Mouse (Mus musculus) thymus, postnatal 4 days (tissue): Measurements from ENCODE around the gene Csnk2b.

Experiments
- DNase-seq: peaks from one replicate; pipeline ENCODE4 v3.0.0; 2021

Csnk2b gene

DNA sequence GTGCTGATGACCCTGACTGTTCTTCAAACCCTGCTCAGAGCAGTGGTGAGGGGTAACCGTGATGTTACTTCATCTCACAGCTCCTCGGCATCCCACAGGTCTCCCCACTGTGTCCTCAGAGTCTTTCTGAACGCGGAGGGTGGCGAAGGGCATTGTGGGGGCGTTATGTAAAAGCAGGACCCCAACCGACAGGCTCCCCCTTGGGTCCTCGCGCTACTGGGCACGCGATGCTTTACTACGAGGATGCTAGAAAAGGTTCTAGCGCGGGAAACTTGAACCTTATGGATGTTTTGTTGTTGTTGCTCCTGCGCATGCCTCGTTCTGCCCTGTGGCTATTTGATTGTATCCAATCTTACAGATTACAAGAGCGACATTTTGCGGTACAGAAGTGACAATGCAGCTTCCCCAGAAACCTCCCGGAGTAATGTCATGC, at the start of gene Csnk2b:
Gene Csnk2b, minus strand, starts transcription at position 183 of the 433 bp plus-strand sequence.
- peak; percentile 67 for DNase-seq

DNA sequence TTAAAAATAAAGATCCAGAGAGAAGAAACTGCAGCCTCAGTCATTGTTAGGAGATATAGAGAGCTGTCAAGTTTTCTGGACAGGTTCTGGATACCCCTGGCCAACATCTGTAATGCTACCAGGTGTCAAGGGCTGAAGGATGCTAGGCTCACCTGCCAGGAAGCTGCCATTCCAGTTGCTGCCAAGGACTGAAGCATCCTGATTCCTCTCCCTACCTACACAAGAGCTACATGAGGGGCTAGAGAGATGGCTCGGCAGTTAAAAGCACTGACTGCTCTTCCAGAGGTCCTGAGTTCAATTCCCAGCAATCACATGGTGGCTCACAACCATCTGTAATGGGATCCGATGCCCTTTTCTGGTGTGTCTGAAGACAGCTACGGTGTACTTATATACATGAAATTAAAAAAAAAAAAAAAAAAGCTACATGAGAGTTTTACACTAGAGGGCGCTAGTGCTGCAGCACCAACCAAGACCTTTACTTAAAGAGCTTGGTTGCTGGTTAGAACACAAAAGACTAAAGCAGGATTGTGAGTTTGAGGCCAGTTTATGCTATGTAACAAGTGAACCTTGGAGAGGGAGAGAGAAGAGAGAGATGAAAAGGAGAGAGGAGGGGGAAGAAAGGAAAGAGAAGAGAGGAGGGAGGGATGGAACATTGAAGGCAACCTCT, 46.8 kb upstream of the Csnk2b start:
- DNase-seq: no peak

DNA sequence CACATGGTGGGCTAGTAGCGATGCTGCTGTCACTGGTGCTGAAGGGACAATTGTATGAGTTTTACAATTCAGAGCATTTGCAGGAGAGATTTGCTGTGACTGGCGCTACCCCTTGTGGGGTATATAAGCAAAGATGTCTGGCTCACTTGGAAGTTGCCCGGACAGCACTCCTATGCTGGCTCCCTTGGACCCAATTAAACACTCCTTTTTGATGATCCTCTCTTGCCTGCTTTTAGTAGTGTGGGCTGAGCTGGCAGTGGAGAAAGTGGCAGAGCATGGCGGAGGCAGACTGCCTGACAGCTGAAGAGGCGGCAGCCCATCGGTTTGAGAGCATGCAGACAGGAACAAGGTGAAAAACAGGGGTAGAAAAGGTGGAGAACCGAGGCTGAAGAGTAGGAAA, 45.9 kb upstream of the Csnk2b start:
- DNase-seq: no peak

DNA sequence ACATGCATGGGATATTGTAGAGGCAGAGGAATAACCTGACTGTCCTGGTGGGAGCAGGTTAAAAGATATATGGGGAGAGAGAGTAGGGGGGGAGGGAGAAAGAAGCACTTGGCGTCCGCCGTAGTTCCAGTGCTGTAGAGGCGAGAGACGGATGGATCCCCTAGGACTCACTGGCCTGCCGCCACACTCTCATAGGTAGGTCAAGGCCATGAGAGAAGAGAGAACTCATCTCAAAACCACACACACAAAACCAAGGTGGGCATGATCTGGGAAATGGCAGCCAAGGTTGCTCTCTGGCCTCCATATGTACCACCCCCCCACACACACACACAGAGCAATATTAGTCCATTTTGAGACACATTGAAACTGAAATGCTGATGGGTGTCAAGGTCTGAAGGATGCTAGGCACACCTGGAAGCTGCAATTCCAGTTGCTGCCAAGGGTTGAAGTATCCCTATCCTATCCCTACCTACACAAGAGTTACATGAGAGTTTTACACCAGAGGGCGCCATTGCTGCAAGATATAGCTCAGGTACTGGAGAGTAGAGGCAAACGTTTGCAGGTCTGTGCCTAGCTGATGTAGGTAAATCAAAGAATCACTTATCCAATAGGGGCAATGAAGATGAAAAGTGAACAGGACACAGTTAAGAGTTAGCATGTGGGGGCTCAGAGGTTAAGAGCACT, 44.6 kb upstream of the Csnk2b start:
- DNase-seq: peak; percentile 80

DNA sequence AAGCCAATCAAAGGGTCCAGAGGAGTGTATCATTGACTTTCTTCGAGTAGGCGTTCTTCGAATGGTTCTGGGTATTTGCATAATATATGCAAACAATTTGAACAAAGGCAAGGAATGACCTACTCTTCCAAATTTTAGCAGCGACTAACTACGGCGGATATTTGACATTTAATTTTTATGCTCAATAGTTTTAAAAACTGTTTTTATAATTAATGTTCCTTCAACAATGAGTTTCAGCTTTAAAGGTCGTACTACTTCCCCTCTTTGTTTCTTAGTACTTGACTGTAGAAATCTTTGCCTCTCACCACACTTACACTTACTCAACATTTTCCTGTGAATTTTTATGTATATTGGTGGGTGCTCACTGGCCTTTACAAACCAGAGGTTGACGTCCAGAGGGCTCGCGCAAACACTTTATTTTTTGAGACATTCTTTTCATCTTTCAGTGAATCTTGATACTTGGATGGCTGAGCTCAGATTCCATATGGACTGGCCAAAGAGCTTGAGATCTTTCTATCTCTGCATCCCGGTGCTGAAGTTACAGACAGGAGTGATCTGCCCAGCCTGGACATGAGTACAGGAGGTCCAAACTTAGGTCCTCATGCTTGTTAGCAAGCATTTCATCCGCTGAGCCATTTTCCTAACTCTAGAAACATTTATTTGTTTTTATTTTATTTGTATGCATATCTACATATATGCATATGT, 43.8 kb upstream of the Csnk2b start:
- DNase-seq: no peak

DNA sequence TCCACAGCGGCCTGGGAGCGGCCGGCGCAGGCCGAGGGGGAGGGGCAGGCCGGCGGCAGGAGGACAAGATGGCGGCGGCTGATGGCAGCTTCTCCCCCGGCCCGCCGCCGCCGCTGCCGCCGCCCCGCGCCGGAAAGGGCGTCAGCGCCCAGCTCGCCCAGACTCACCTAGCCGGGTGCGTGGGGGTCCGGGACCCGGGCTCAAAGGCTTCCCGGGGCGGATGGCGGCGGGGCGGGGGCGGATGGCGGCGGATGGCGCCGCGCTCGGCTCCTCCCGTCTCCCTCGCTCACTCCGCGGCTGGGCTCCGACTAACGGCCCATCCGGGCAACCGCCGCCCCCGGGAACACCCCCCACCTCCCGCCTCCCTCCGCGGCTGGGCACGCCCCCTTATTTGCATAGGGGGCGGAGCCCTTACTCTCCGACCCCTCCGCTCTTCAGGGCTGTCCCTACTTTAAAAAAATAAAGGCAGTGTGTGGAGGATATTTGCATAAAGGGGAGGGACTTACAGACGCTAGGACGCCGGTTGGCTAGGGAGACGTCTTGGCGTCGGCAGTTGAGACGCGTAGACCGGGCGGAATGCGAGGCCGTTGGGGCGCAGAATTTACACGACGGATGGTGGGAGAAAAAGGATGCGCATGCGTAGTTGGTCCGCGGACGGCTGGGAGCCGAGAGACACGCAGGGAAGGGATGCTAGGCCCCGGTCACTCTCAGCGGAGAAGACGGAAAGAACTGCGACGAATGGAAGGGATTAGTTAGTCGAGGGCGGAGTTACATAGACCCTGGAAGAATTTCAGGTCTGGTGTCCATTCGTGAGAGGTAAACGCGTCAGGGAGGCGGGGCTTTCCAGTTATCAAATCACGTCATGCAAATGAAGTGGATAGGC, 43.0 kb upstream of the Csnk2b start, which contains the start of gene Prrc2a:
Gene Prrc2a, minus strand, starts transcription at position 330 of the 883 bp plus-strand sequence.
- peak; percentile 97 for DNase-seq

DNA sequence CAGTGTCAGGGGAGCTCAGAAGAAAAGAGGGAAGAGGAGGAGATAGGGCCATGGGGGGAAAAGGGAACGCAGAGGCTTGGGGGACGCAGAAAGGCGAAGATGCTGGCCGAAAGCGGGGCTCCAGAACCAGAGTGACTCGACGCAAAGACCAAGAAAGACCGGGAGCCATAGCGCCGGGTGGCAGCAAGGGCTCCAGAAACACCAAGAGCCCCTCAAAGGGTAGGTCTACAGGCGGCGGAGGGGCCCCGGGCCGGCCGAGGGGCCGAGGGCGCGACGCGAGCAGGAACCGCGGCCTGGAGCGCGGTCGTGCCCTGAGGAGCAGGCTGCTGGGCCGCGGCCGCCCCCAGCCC, 42.3 kb upstream of the Csnk2b start:
- no peak for DNase-seq

DNA sequence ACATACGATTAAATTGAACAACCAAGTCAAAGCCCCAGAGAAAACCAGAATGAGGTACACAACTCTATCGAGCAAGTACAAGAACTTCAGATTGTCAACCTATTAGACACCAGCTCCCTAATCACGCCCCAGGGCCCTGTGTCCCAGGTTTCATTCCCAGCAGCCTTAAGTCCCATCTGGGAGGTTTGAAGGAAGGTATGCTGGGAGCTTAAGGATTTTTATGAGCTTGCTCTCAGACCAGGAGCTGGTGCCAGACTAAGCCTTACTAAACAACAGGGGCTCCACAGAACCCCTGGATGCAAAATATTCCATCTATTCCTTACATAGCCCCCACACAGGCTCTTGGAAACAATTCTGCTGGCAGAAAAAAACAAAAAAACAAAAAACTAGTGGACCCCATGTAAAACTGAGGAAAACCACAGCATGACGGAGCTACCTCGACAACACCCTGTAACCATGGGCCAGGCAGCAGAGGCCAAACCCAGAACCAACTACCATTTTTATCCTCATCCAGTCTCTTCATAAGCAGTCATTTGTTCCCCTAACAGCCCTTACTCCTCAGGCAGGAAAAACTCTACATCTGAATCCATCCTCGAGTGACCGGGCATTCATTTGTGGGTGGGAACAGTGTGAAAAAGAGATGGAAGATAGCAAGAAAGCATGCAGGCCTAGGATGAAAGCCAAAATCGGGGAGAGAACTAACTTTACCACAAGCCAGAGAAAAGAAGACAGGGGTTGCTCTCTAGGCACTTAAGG, 41.7 kb upstream of the Csnk2b start:
- DNase-seq: no peak

DNA sequence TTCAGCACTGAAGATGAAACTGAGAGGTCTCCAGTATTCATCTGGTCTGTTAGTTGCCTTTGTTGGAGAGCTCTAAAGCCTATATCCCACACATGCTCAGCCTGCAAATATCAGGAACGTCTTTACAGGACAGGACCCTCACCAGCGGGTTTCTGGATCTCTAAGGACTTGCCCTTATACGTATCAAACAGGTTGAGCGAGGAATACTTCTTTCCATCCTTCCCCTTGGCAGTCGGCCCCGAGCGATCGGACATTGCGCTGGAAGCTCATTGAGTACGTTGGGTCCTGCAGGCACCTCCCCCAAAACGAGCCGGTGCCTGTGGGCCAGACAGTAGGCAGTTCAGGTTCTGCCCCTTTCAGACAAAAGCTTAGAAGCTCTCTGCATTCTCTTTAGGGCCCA, 40.9 kb upstream of the Csnk2b start:
- DNase-seq: no peak

DNA sequence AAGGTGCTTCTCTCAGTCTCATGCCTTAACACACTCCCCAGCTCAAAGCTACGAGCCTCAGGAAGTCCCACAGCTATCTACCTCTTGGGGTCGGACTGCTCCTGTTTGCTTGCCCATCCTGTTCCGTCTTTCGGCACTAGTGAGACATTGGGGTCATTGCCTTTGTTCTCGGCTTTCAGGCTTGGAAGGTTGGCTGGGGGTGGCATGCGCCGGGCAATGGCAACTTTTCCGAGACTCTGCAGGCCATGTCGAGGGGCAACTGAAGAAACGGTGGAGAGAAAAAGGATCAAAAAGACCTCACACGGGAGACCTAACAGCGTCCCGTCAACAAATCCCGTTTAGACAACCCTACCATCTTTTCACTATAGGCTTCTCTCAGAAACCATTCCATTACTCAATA, 40.3 kb upstream of the Csnk2b start:
- no peak for DNase-seq

DNA sequence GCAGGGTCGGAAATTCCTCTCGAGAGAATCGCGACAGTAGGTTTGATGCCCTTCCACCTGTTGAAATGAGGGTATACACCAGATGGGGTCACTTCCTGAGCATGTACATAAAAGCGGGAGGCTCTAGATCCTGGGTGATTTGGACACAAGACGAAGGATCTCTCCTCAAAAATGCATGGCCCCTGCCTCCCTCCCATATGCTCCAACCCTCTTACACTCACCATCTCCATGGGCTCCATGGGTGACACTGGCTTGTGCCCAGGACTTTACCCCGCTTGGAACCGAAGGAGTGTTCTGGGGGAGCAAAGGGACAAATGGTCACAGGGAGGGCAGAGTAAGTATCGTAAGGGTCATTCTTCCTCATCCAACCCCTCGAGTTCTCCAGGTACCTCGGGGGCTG, 39.6 kb upstream of the Csnk2b start:
- DNase-seq: no peak

DNA sequence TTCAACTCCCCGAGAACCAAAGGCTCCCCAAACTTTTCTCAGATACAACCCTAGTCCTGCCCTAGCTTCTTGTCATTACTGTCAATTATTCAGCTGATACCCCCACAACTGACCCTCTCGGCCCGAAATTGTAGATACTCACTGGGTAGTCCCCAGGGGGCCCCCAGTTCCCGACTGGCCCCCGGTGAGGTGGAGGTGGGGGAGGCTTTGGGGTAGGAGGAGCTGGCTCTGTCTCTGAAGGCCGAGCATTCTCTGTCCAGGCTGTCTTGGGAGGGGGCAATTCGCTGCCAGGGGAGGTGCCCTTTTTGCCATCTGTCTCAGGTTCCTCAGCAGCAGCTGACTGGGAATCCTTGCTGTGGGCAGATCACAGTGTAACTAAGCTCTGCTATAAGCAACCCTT, 37.8 kb upstream of the Csnk2b start:
- no peak for DNase-seq

DNA sequence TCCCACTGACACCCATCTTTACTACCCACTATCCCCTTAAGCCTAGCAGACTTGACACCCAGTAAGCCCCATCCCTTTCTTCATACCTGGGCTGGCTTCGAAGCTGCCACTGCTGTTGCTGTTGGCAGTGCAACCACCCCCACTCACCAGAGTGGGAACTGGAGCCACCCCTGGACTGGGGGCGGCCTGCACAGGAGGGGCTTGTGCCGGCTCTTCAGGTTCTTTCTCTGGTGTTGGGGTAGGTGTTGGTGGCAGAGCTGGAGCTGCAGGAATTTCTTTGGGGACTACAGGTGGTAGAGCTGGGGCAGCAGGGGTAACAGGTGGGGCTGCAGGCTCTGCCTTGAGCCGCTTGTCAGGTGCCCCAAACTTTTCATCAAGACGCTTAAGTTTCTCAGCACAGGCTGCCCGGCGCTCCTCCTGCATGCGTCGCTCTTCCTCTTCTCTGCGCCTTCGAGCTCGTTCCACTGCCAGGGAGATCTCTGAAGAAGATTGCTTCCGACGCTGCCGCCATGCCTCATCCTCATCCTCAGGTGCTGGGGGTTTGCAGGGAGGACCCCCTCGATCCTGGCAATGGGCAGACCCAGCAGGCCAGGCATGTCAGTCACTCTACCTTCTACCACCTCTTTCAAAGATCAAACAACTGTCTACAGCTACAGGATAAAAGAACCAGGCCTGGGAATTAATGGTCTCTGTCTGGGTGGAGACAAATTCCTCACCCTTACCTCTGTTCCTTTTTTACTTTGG, 37.2 kb upstream of the Csnk2b start:
- DNase-seq: no peak

DNA sequence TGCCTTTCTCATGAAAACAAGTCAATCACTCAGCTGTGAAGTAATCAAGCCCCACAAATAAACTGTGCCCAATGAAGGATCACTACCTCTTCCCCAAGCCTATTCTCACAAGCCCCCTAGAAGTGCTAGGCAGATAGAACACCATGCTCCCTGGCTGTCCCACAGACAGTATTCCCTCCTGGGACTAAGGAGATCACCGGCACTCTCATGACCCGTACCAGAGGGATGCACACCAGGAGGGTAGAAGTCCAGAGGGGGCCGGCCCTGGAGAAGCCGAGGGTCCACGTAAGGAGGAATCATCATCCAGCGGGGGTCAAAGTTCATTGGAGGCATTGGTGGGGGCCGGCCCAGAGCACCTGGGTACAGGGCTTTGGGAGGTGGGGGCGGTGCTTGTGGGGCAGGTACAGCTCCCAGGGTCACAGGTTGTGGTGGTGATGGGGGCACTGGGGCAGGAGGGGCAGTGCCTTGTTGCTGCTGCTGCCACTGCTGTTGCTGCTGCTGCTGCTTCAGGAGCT, 35.9 kb upstream of the Csnk2b start:
- no peak for DNase-seq

DNA sequence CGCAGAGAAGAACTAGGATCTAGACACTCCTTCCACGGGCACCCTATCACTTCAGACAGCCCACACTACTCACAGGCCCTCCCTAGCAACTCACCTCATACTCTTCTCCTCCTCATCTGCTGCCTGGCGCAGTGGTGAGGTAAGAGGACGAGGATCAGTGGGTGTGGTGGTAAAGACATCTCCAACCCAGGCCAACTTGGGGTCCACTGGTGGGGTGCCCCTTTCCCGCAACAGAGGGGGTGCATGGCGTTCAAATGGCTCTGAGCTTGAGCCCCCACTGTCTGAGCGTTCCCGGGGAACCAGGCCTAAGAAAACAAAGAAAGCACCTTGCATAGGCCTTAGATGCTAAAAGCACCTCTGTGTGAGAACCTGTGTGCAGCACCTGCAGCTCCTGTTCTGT, 35.4 kb upstream of the Csnk2b start:
- no peak for DNase-seq

DNA sequence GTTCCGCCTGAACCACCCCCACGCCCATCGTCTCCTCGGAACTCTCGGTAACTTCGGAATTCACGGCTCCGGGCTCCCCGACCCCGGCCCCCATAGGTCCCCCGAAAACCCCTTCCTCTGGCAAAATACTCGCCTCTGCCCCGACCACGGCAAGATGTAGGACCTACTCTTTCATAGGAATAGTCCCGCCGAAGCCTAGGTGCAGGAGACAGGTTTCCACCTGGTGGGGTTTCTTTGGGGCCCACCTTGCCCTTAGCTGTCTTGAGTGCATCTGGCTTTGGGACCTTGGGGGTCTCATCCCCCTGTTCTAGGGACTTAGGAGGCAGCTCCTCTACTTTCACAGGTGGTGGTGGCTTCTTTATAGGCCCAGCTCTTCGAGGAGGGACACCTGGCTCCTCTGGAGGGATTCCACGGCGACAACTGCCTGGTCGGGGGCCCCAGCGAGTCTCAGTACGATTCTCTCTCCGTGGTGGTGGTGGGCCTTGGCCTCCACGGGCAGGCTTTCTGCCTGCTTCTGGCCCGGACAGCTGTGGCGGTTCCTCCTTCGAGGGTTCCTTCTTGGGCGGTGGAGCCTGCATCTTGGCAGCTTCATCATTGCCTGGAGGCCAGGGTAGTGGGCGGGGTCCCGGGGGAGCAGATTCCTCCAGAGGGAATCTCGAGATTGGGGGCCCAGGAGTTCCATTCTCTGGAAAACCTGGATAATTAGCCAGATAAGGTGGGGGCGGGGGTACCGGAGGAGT, 34.8 kb upstream of the Csnk2b start:
- no peak for DNase-seq

DNA sequence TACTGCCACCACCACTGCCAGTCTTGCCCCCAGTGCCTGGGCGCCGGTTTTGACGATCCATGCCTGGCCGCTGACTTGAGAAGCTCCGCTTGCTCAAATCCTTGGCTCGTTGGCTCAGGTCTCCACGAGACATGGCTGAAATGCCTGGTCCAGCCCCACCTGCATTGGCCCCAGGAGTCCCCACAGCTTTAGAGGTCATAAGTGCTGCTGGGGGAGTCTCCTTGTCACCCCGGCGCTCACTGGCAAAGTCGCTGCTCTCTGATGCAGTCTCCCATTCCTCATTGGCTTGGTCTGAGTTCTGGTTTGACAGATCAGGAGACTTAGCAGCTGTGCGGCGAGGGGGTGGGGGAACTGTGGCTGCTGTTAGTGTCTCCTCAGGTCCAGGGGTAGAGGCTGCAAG, 33.6 kb upstream of the Csnk2b start:
- no peak for DNase-seq

DNA sequence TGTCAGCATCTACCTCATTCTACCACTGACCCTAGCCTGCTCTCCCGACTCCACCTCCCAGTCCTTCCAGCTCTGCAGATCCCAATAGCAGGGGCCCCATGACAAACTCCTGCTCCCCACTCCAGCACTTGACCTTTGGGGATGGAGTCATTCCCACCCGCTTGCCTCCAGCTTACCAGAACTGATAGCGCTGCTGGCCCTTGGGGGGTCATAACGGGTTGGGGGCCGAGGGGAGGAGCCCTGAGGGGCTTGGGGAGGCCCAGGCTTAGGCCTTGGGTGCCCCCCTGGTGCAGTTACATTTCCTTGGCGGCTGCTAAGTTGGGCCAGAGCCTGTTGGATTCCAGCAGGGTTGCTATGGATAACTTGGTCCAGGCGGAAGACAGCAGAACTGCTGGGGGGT, 32.8 kb upstream of the Csnk2b start:
- no peak for DNase-seq

DNA sequence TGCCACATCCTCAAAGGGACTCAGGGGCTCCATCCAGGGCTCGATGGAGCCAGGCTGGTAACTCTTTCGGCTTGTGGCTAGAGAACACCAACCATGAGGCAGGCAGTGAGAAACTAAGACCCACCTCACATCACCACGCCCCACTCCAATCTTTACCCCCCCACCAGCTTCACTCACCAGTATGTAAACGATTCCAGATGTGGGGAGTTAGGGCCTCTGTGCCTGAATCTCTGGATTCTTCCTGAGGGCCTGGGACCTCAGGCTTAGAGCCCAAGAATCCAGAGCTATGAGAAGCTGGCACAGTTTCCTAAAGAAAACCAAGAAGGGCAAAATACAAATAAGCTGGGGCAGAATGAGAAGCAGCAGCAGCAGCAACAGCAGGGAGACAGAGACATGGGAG, 32.1 kb upstream of the Csnk2b start:
- no peak for DNase-seq

DNA sequence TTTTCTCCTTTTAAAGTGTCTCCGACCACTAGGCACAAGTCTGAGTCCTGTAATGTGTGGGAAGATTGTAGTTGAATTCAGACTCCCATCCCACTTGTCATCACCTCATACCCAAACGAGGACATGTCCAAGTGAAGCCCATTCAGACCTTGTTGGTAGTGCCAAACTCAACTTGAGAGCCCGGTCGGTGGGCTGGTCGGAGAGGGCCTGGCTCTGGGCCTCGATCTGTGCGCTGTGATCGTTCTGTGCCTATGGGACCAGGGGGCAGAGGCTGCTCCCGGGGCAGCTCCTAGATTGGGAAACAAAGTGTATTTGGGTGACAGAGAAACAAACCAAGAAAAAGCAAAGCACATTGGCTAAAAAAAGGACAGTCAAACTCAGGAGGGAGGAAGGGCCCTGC, 31.2 kb upstream of the Csnk2b start:
- DNase-seq: no peak

DNA sequence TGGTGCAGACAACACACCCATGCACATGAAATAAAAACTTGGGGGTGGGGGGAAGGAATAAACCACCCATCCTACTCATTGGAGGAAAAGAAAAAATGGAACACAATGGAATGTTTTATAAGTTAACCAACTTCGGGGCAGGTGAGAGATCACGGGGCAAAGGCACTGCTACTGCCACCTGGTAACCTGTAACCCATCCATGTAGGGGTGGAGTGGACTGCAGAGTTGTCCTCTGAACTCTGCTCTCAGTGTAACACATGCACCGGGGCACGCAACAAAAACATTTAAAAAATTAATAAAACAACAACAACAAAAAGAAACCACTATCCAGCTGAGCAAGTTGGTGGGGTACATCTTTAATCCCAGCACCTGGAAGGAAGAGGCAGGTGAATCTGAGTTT, 30.3 kb upstream of the Csnk2b start:
- DNase-seq: no peak
